In genomic region chr16:90792500-90792899, GRCm38 (mm10) we compare ENCODE assay signal across 16 mouse cellular contexts. TPM values are rescaled to one million over a fixed set of nuclear protein-coding genes. Genes with fewer than 3 reads are reported as not detected.
DNase-seq lines count a peak whose midpoint lies in the region; ATAC-seq and TF ChIP-seq lines count a peak whose summit lies in the region.
"Had no signal": no experiment of that assay in that cellular context is flagged by ENCODE, and none has a peak within 500 bp of the region (broad histone marks: within the 10 kb centered on the region; RNA-seq: fewer than 3 reads in every experiment).

No protein-coding gene starts in this region.

- TF ChIP-seq CTCF in lung, postnatal 0 days (IDR thresholded peaks at IDR 0.05), result no peak

- no peaks in the 10 kb centered on the region for H3K27me3 ChIP-seq in lung, postnatal 0 days (replicated peaks; ENCODE audit: insufficient read depth, low read length)
- H3K27me3 ChIP-seq in hindbrain, embryonic 10.5 days (ENCODE audit: insufficient read depth, poor library complexity, severe bottlenecking), result no peaks in the 10 kb centered on the region
- H3K27me3 ChIP-seq: lung, embryonic 15.5 days; neural tube, embryonic 13.5 days had no signal

- no peak overlapping the region for H3K4me2 ChIP-seq in lung, postnatal 0 days (replicated peaks; ENCODE audit: low read depth, low read length)
- H3K4me2 ChIP-seq: lung, embryonic 15.5 days; neural tube, embryonic 13.5 days had no signal

- DNase-seq in cerebellum, adult 9-10 months, result peak; percentile 17
- no peak for DNase-seq in cerebellum, adult 11 months
- DNase-seq in kidney, adult 11 months, result peak; percentile 73
- no peak for DNase-seq in kidney, postnatal 4 days
- peak; percentile 15 for DNase-seq in lung, postnatal 25 days (ENCODE audit: low spot score)
- DNase-seq in lung, postnatal 0 days (ENCODE audit: low spot score), result no peak
- DNase-seq in hindbrain, embryonic 10.5 days (ENCODE audit: low spot score), result no peak
- DNase-seq: heart, adult 11 months; layer of hippocampus, adult 9-11 months; liver; thymus, postnatal 4 days had no signal

- no peak for TF ChIP-seq EP300 in lung, postnatal 0 days (IDR thresholded peaks at IDR 0.05)

- no peak overlapping the region for H3K4me3 ChIP-seq in lung, postnatal 0 days (ENCODE audit: low read depth, low read length)
- no peak overlapping the region for H3K4me3 ChIP-seq in hindbrain, embryonic 10.5 days
- H3K4me3 ChIP-seq: lung, embryonic 15.5 days; neural tube, embryonic 13.5 days had no signal

- WGBS in lung, postnatal 0 days, result 57% methylated on average over 3 of the region's 3 CpGs
- 84% methylated on average over 3 of the region's 3 CpGs for WGBS in hindbrain, embryonic 10.5 days

- H3K4me1 ChIP-seq in lung, postnatal 0 days (ENCODE audit: insufficient read depth, low read depth, low read length), result no peaks in the 10 kb centered on the region
- H3K4me1 ChIP-seq in hindbrain, embryonic 10.5 days (replicated peaks), result peaks cover 3% of the 10 kb centered on the region; the same call in 1 of the 2 replicates
- H3K4me1 ChIP-seq: lung, embryonic 15.5 days; neural tube, embryonic 13.5 days had no signal

- no peak overlapping the region for H3K27ac ChIP-seq in lung, postnatal 0 days (ENCODE audit: low read length)
- H3K27ac ChIP-seq in hindbrain, embryonic 10.5 days, result no peak overlapping the region
- H3K27ac ChIP-seq: lung, embryonic 15.5 days; neural tube, embryonic 13.5 days had no signal

- no peaks in the 10 kb centered on the region for H3K9me3 ChIP-seq in lung, postnatal 0 days (ENCODE audit: low read length)
- no peaks in the 10 kb centered on the region for H3K9me3 ChIP-seq in hindbrain, embryonic 10.5 days
- H3K9me3 ChIP-seq: lung, embryonic 15.5 days; neural tube, embryonic 13.5 days had no signal

- H3K9ac ChIP-seq in lung, postnatal 0 days (replicated peaks; ENCODE audit: low read depth), result no peak overlapping the region
- H3K9ac ChIP-seq: lung, embryonic 15.5 days; neural tube, embryonic 13.5 days had no signal

- H3K36me3 ChIP-seq in lung, postnatal 0 days (ENCODE audit: insufficient read depth, low read length), result peaks cover 24% of the 10 kb centered on the region; the same call in 1 of the 2 replicates
- H3K36me3 ChIP-seq in hindbrain, embryonic 10.5 days, result peaks cover 98% of the 10 kb centered on the region

- ATAC-seq in lung, postnatal 0 days, result no peak
- ATAC-seq: forebrain, embryonic 16.5 days; inflammation-experienced regulatory T-cells, adult 6 months had no signal

RNA-seq across cellular contexts. Expression of gene Urb1, which starts 17.7 kb away (rescaled TPM):
- 2.7 TPM in 2 replicates for polyA plus RNA-seq in lung, postnatal 0 days (2015; fragmentation: Nextera tagmentation; extraction: Ambion mirVana)
- polyA plus RNA-seq in hindbrain, embryonic 10.5 days (2016; fragmentation: Nextera tagmentation; extraction: Ambion mirVana), result 10.2 and 10.8 TPM in 2 replicates

RNA-seq across cellular contexts. Expression of gene Eva1c, which starts 34.0 kb away (rescaled TPM):
- polyA plus RNA-seq in lung, postnatal 0 days (2015; fragmentation: Nextera tagmentation; extraction: Ambion mirVana), result 5.9 and 9.6 TPM in 2 replicates
- 0.75 and 1.0 TPM in 2 replicates for polyA plus RNA-seq in hindbrain, embryonic 10.5 days (2016; fragmentation: Nextera tagmentation; extraction: Ambion mirVana)
- polyA plus RNA-seq: inflammation-experienced regulatory T-cells, adult 6 months had no signal

RNA-seq across cellular contexts. Expression of gene Mrap, which starts 54.5 kb away (rescaled TPM):
- polyA plus RNA-seq in lung, postnatal 0 days (2015; fragmentation: Nextera tagmentation; extraction: Ambion mirVana), result 4.4 and 4.7 TPM in 2 replicates
- 1.9 and 3.0 TPM in 2 replicates for polyA plus RNA-seq in hindbrain, embryonic 10.5 days (2016; fragmentation: Nextera tagmentation; extraction: Ambion mirVana)
- polyA plus RNA-seq: C2C12; forebrain, embryonic 16.5 days; inflammation-experienced regulatory T-cells, adult 6 months; neural tube, embryonic 13.5 days had no signal

Comparison
In these comparisons a context has a peak if more than half of its experiments do, and no peak if none do; other contexts are left out.
1. DNase-seq: peak in cerebellum, adult 9-10 months (single experiment), kidney, adult 11 months (single experiment) and lung, postnatal 25 days (single experiment); none in cerebellum, adult 11 months (single experiment), kidney, postnatal 4 days (0 of 2), lung, postnatal 0 days (single experiment) and hindbrain, embryonic 10.5 days (single experiment).